Mouse (Mus musculus) splenic B cell, adult 2 months (primary cell): ENCODE measurements around the gene Zfp661.

ENCODE experiments used
- DNase-seq: peaks from one replicate; pipeline ENCODE4 v3.0.0-alpha.2; 2011; ENCODE audit warnings: low read depth, low spot score
- H3K27me3 ChIP-seq: 2 replicates; pipeline ENCODE4 v1.6.1; 2012; ENCODE audit warnings: mild to moderate bottlenecking, low read length, moderate library complexity, mixed read lengths; ENCODE audit not compliant: control insufficient read depth, poor library complexity, insufficient read depth, severe bottlenecking
- H3K36me3 ChIP-seq: 2 replicates; pipeline ENCODE4 v1.6.1; 2012; ENCODE audit warnings: mild to moderate bottlenecking, low read length, moderate library complexity, mixed read lengths; ENCODE audit not compliant: control insufficient read depth, poor library complexity, insufficient read depth, severe bottlenecking

Zfp661 gene

GRCm38 (mm10) chr2:127590840-127591239, 3.9 kb upstream of the Zfp661 start:
- DNase-seq, result no peak

DNA sequence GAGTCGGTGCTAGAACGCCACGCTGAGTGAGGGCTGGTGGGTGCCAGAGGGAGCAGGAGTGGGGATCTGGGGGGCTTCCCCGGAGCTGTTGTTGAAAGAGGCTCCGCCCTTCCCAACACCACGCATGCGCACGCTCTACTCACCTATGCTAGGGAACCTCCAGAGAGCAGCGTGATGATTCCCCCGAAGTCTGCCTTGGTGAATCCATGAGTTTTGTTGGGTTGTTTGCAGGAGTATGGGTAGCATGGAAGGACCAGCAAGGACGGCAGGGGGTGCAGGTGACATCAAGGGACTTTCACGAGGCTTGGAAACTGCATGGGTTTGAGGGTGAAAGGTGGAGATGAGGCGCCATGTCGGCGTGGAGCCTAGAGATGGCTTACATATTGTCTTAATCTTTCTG, 3.3 kb upstream of the Zfp661 start:
- DNase-seq, result peak; percentile 35
- Histone ChIP-seq H3K36me3 (no peaks in the 10 kb centered on the region), H3K27me3 (no peaks in the 10 kb centered on the region)

More at GRCm38 (mm10) chr2:127590840-127591239, 3.9 kb upstream of the Zfp661 start:
- Histone ChIP-seq H3K36me3 (peaks cover 3% of the 10 kb centered on the region), H3K27me3 (no peaks in the 10 kb centered on the region)

- no peak for DNase-seq
- no peaks in the 10 kb centered on the region for H3K27me3 ChIP-seq
- H3K36me3 ChIP-seq, result no peaks in the 10 kb centered on the region
These were observed 2.0 kb upstream of the Zfp661 start for GRCm38 (mm10) chr2:127588897-127589296.

- no peaks in the 10 kb centered on the region for H3K36me3 ChIP-seq
- H3K27me3 ChIP-seq, result no peaks in the 10 kb centered on the region
- no peak for DNase-seq
These were observed 585 bp upstream of the Zfp661 start for GRCm38 (mm10) chr2:127587514-127587844.

DNA sequence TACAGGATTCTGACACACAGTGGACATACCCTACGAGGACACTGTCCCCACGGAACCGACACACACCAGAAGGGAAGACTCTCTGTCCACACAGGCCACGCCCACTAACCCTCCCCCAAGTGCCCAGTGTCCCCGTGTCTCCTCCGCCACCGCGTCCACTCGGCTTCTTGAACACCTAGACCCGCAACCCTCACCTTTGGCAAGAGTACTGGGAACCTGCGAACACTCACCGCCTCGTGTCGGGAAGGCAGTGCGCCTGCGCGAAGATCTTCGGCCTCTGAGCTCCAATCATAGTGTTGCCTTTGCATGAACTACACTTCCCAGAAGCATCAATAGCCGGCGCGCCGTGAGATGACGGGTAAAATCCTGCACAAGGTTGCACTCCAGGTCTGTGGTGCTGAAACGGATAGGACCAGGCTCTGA, 2.4 kb downstream of the Zfp661 start:
- no peaks in the 10 kb centered on the region for H3K36me3 ChIP-seq
- no peaks in the 10 kb centered on the region for H3K27me3 ChIP-seq
- DNase-seq, result peak; percentile 96

DNA sequence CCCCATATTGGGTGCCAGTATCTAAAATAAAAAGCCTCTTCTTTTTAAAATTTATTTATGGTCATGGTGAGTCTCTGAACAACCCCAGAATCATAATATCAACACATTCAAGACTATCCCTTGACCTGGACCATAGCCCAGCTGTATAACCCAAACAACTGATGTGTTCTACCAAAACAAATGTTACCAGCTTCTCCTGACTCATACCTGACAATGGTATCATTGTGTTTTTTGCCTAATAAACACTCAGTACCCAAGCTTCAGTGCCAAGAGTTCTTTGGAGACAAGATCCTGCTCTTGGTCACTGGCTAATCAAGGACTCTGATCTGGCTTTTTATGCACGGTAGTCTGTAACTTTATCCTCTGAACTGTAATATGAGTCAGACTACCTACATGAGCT, 13.6 kb downstream of the Zfp661 start:
- H3K36me3 ChIP-seq, result peaks cover 4% of the 10 kb centered on the region; the same call in 1 of the 2 replicates
- H3K27me3 ChIP-seq, result no peaks in the 10 kb centered on the region
- no peak for DNase-seq

- H3K27me3 ChIP-seq, result no peaks in the 10 kb centered on the region
- peak; percentile 59 for DNase-seq
- no peaks in the 10 kb centered on the region for H3K36me3 ChIP-seq
These were observed 27.6 kb downstream of the Zfp661 start for GRCm38 (mm10) chr2:127559070-127559966.

- DNase-seq, result no peak
- no peaks in the 10 kb centered on the region for H3K36me3 ChIP-seq
- H3K27me3 ChIP-seq, result no peaks in the 10 kb centered on the region
These were observed 35.8 kb downstream of the Zfp661 start for GRCm38 (mm10) chr2:127551078-127551477.

- Histone ChIP-seq H3K36me3 (no peaks in the 10 kb centered on the region), H3K27me3 (no peaks in the 10 kb centered on the region)
- DNase-seq, result no peak
These were observed 36.4 kb downstream of the Zfp661 start for GRCm38 (mm10) chr2:127550446-127550845.

GRCm38 (mm10) chr2:127549711-127550110, 37.2 kb downstream of the Zfp661 start:
- Histone ChIP-seq H3K27me3 (no peaks in the 10 kb centered on the region), H3K36me3 (no peaks in the 10 kb centered on the region)
- DNase-seq, result no peak

DNA sequence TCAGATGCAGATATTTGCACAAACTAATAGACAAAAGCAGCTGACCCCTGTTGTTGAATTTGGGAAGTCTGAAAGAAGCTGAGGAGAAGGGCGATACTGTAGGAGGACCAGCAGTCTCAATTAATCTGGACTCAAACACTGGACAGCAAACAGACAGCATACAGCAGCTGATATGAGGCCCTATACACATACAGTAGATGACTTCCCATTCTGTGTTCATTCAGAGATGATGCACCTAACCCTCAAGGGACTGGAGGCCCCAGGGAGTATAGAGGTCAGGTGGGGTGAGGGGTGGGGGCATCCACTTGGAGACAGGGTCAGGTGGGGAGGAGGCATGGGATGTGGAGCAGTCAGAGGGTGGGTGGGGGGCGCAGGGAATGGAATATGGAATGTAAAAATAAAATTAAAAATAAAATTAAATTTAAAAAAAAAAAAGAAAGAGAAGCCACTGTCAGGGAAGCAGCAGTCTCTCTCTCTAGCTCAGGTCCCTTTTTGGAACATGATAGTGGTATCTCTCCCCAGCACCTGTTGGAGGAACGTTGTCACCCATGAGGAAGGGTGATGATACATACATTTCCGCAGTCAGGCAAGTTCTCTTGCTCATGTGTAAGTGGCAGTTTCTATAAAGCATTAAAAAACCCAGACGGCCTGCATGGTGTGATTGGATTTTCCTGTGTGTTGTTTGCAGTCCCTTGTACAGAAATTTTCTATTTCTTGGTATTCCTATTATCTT, 38.4 kb downstream of the Zfp661 start:
- no peaks in the 10 kb centered on the region for H3K27me3 ChIP-seq
- no peak for DNase-seq
- H3K36me3 ChIP-seq, result no peaks in the 10 kb centered on the region

DNA sequence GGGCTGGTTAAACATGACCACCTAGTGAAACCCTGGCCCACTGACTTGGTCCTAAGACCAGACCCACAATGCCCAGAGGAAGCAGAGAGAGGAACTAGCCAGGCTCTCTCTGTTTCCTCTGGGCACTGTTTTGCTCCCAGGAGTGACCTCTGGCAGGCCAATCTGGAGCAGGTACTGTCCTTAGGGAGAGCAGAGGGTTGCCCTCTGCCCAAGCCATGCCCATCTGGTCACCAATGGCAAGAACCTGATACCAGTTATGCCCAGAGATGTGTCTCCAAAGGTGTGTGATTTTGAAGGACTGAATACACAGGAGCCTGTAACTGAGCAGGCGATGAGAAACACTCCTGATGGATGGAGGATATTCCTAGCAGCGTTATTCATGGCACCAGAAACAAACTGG, 45.2 kb downstream of the Zfp661 start:
- DNase-seq, result no peak
- no peaks in the 10 kb centered on the region for H3K27me3 ChIP-seq
- no peaks in the 10 kb centered on the region for H3K36me3 ChIP-seq

DNA sequence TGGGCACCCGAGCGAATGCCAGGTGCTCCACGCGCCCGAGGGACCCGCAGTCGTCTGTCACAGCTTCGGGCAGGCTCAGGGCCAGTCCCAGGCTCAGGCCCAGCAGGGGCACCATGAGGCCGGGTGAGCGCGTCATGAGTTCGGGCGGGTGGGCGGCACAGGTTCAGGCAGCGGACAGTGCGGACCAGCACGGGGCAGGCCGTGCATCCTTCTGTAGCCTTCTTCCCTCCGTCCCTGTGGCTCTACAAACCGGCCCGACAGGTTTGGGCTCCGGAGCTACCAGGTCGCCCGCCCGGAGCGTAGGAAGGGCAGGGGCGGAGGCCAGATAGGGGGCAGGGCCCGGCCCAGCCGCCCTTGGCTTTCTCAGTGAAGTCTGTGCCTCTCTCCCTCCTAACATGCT, 45.7 kb downstream of the Zfp661 start, which contains the start of gene Prom2:
Gene Prom2 (minus strand): TSS at position 283 of the 400 bp plus-strand sequence.
- no peaks in the 10 kb centered on the region for H3K36me3 ChIP-seq
- H3K27me3 ChIP-seq, result no peaks in the 10 kb centered on the region
- no peak for DNase-seq

- no peak for DNase-seq
- no peaks in the 10 kb centered on the region for H3K36me3 ChIP-seq
- H3K27me3 ChIP-seq, result no peaks in the 10 kb centered on the region
These were observed 47.4 kb downstream of the Zfp661 start for GRCm38 (mm10) chr2:127539494-127539893.

GRCm38 (mm10) chr2:127537548-127537947, 49.3 kb downstream of the Zfp661 start:
- H3K27me3 ChIP-seq, result no peaks in the 10 kb centered on the region
- no peak for DNase-seq
- H3K36me3 ChIP-seq, result no peaks in the 10 kb centered on the region
